Mouse (Mus musculus): ENCODE results near the gene Sh2b1.
"Not testable (repeated sequence)": the region's sequence is repeated elsewhere in the genome, so short reads cannot be mapped to it uniquely, and the experiment has no call there.

Sh2b1 gene

DNA sequence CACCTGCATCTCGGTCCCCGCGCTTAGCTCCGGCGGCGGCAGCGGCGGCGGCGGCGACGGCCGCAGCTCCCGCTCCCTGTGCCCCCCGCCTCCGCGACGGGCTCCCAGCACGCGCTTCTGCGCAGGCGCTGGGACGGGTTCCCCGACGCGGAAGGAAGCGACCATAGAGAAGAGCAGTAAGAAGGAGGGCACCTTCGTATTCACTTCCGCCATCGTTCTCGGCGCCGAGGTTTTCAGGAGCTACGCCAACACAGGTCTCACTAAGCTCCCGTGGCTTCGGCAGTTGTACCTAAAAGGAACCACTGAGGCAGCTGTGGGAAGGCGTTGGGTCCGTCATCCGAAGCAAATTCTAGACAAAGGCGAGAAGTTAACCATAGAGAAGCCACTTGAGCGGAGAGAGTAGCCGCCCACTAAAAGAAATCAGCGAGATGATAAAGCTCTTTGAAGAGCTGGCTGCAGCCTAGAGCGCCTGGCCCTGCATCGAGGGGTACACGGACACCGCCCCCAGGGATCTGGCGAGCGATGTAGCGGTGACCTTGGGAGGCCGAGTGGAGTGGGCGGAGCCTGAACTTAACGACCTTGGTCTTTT lies at the start of gene Sh2b1:
Gene Sh2b1 (minus strand): TSS at position 432 of the 589 bp plus-strand sequence.
- peak; percentile 87 to 88 for DNase-seq (ENCODE audit: low spot score in 2 of 2)

DNA sequence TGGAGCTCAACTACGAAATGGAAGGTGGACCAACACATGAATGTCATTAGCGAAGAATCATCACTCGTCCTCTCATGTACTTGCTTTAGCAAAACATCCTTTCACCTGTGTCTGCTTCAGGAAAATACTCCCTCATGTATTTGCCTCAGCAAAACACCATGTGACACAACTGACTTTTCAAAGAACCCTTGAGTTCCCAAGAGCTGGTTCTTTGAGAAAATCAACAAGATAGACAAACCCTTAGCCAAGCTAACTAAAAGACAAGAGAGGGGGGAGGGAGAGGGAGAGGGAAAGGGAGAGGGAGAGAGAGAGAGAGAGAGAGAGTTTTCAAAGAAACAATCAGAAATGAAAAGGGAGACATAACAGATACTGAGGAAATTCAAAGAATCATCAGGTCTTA lies 48.1 kb upstream of the Sh2b1 start:
- DNase-seq (ENCODE audit: low spot score in 2 of 2), result no peak

DNA sequence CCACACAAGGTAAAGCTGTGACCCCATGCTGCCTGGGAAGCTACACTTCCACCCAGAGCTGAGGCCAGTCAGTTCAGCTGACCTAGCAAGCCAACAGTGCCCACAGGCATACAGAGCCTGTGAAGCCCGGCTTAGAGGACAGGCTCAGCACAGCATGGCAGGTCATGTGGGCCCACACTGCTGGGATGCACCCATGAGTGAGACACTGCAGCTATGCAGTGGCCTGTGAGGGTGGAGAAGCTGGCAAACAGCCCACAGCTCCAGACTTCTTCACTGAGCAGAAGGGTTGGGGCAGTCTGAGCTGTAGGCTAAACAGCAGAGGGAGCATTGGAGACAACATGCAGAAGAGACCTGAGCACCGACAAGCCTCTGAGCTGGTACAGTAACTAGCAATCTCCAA lies 44.3 kb upstream of the Sh2b1 start:
- peak in 1 of 2 experiments; percentile 38 for DNase-seq (ENCODE audit: low spot score in 2 of 2)

DNA sequence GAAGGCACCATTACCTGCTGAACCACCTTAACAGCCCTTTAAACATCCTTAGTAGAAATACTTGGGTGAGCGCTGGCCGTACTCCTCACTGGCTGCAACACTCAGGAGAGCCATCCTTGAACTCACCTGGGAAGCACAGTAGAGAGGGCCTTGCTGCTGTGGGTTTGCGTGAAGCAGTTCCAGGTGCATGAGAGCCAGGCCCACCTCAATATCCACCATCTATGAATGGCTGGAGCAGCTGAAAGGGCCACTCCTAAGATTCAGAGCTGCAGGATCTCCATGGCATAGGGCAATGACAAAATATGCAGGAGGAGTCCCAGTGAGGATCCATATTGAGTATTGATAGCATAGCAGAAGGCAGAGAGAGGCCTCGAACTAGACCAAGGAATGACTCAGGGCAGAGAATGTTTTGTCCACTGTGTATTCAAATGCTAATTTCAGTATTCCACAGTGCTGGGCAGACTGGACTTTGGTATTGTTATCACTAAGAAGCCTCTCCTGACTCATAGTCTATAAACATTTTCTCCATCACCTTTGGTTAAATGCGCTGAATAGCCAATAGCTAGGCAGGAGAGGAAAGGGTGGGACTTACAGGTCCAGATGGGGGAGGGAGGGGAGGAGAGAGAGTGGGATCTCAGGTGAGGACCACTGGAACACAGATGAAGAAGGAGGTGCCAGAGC lies 43.2 kb upstream of the Sh2b1 start:
- DNase-seq (ENCODE audit: low spot score in 2 of 2), result no peak

DNA sequence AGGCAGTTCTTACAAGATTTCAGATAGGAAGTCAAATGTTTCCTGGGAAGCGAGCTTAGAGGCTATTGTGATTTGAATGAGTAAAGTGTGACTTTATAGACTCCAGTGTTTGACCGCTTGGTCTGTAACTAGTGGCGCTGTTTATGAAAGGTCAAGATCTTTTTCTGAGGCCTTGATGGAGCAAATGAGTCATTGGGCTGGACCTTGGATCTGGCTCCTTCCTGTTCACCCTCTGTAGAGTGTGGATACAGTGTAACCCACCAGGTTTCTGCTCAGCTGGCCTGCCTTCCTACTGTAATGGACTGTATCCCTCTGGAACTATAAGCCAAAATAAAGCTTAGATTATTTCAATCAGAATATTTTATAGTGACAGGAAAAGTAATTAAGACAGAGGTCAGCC lies 36.1 kb upstream of the Sh2b1 start:
- no peak for DNase-seq (ENCODE audit: low spot score in 2 of 2)

DNA sequence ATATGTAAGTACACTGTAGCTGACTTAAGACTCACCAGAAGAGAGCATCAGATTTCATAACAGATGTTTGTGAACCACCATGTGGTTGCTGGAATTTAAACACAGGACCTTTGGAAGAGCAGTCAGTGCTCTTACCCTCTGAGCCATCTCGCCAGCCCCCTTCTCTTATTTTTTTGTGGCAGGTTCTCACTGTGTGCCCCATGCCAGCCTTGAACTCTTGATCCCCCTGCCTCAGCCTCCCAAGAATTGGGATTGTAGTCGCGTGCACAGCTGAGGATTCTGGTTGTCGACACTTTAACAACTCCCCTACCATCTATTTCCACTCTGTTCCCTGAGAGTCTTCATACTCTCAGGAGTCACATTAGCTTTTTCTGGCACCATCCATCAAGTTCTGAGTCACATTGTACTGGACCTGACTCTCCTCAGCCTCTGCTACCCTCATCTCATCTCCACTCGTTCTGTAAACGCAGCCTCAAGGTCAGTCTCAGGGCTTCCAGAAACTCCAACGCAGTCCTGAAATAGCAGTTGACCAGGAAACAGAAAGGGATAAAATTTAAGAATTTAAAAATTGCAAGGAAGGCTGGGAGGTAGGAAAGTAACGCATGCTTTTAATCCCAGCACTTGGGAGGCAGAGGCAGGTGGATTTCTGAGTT lies 32.0 kb upstream of the Sh2b1 start:
- no peak for DNase-seq (ENCODE audit: low spot score in 2 of 2)

DNA sequence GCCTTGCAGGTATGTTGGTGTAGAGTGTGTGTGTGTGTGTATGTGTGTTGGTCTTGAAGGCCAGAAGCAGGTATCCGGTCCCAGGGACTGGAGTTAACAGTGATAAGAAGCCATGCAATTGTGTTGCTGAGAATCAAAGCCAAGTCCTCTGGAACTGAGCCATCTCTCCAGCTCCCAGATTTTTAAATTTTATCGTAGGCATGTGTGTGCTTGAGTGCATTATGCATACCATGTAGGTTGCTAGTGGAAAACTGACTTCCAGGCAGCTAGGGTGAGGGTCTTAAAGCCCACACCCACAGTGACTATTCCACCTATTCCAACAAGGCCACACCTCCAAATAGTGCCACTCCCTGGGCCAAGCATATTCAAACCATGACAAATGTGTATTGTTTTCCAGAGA lies 29.7 kb upstream of the Sh2b1 start:
- DNase-seq (ENCODE audit: low spot score in 2 of 2), result no peak

DNA sequence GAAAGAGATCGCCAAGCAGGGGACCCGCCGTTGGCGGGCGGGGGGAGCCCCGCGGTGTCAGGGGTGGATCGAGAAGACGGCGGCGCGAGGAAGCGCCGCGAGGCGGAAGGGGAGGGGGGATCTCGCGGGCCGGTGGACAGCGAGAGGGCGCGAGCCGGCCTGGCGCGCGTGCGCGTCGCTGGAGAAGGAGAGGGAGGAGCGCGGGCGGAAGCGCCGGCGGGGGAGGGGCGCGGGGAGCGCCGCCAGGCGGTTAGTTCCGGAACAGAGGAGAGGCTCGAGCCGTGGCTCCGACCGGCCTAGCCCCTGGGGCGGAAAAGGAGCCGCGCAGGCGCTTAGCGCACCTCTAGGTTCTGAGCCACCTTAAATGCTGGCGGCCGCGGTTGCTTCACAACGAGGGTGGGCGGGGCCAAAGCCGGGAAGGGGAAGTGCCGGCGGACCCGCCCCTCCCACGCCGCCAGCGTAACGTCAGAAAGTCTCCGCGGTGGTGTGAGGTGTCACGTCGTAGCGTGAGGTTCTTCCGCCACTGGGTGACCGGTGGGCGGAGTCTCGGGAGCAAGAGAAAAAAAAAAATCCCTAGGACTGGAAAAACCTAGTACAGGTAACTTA lies 28.2 kb upstream of the Sh2b1 start, which contains the start of gene Atxn2l:
Gene Atxn2l (minus strand): TSS at position 165 of the 606 bp plus-strand sequence.
- DNase-seq (ENCODE audit: low spot score in 2 of 2), result peak; percentile 97 to 98

DNA sequence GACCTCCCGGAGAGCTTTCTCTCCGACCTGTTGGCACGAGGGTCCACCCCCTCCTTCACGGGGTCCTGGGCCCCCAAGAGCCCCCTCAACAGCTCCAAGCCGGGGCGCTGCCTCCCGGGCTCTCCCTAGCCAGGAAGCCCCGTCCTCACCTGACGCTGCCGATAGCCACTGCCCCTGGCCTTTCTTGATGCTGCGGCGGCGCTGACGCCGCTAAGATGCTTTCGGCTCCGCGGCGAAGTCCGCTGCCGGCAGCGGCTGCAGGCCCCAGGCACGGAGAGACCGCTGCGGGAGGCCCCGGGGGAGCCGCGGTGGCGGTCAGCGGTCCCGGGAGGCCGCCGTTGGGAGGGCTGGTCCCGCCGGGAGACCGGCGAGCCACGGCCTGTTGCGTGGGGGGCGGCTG lies 27.5 kb upstream of the Sh2b1 start:
- DNase-seq (ENCODE audit: low spot score in 2 of 2), result no peak

DNA sequence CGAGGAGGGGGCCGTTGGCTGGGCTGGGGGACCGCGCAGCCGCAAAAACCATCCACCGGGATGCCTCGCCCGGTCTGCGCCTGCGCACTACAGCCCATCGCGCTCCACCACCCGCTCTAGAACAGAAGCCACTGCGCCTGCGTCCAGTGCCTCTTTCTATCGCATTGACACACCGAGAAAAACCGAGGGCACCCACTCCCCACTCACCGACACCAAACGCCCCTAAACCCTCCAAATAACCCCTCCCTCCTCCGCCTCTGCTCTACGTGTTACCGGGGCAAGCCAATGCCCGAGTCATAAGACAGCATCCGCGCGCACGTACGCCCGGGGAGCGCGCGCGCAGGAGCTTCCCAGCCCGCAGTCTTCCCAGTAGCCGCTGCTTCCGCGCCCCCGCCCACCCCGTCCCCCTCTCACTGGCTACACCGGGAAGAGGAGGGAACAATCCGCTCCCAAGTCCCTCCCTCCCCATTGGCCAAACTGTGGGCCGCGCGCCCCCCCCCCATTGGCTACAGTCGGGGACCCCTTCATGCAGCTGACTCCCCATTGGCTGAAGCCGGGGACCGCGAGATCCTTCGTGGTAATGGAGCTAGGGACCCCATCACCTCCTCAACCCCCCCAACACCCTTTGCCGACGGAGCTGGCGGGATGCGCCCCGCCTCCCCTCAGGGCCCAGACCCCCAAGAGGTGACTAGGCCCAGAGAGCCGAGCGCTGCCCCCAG lies 27.0 kb upstream of the Sh2b1 start:
- peak; percentile 93 to 96 for DNase-seq (ENCODE audit: low spot score in 2 of 2)

DNA sequence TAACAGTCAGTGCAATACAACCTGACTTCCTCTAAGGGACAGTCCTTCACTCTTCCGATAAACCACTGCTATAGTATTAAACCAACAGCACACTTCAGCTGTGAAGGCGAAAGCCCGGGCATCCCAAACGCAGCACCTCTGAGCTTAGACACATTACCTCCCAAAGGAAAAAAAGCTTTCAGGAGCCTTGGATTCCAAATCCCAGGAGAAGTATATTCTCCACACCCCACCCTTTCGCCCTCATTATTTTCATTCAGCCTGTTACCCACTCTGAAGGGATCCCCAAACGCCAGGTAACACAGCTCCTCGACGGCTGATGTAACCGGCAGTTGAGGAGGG lies 26.4 kb upstream of the Sh2b1 start:
- DNase-seq (ENCODE audit: low spot score in 2 of 2), result no peak

DNA sequence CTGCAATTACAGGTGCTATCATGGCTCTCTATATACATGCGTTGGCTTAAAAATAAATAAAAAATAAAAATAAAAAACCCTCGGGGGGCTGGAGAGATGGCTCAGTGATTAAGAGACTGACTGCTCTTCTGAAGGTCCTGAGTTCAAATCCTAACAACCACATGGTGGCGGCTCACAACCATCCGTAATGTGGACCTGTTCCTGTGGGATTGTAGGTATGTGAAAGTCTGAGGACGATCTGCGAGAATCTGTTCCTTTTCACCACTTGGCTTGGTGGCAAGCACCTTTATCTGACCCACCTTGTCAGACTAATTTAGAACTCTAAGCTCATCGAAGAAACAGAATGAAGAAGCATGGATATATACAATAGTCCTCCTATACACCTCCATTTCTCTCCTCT lies 24.2 kb upstream of the Sh2b1 start:
- DNase-seq (ENCODE audit: low spot score in 2 of 2), result no peak

DNA sequence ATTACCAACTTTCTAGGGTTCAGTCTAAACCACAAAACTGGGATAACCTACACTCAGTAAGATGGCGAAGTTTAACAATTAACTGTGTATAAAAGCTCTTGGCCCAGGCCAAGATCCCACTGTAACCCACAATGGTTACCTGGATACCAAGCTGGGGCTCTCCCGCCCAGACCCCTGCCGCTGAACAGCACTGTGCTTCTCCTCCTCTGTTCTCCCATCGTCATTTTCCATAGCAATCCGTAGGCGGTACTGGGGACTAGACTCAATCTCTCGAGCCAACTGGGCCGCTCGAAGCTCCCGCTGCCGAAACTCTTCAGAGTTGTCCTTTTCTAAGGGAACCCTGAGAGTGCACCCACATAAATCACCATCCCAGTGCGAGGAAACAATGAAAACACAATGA lies 22.7 kb upstream of the Sh2b1 start:
- no peak for DNase-seq (ENCODE audit: low spot score in 2 of 2)

DNA sequence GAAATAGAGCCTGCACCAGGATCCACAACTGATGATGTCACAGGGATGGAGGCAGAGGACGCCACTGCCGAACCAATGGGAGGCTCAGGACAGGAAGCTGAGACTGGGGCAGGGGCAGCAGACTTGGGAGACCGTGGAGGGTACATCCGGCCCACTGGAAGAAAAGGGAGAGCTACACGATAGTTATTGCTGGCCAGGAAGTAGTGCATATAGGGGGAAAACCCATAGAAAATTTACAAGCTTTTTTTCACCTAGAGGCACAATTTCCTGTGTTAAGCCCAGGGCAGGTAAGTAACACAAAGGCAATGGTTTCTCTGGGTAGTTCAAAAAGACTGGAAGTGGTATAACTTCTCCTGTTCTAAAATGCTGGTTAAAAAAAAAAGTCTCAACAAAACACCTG lies 21.3 kb upstream of the Sh2b1 start:
- no peak for DNase-seq (ENCODE audit: low spot score in 2 of 2)

DNA sequence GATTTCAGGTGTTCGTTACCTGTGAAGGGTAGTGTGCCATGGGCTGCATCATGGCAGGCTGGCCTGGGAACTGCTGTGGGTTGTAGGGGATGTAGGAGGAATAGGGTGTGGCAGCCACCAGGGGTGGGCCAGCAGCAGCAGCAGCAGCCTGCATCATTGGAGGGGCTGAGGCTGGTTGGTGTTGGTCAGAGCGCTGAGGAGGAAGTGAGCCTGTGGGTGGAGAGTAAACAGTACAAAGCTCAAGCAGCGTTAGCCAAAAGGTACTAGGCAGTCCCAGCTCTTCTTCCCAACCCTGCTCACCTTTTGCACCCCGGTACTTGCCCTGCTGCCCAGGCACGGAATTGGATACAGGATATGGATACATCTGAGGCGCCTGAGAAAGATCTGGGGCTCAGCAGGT lies 18.9 kb upstream of the Sh2b1 start:
- DNase-seq (ENCODE audit: low spot score in 2 of 2), result no peak

DNA sequence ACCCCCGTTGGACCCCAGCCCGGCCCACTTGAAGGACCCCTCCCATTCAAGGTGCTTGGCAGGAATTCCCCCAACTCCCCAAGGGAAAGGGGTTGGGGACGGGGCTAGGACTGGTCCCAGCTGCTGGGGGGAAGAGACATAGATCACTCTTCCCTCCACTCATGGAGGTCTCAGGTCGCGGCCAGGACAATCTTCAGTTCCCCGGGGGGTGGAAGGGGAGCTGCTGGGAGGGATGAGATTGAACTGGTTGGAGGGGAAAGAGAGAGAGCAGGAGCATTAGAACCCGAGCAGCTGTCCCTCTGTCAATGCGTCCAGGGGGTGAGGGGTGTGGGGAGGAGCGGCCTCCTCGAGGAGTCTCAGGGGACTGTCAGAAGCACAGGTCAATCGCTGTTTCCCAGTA lies 16.7 kb upstream of the Sh2b1 start:
- DNase-seq (ENCODE audit: low spot score in 2 of 2), result no peak

DNA sequence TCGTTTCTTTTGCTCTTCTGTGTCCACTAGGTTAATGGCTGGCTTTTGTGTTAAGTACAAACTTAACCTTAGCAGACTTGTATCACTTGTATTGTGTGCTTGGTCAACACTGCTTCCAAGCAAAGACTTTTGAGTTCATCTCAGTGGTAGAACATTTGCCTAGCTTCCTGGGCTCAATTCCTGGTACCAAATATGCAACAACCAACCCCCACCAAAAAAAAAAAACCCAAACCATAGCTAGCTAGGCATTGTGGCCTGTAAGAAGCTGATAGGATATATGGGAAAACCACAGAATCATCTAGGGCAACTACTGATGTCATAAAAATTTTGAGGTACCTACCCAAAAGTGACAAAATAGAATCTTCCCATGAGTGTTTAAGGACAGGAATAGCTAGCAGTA lies 15.8 kb upstream of the Sh2b1 start:
- no peak for DNase-seq (ENCODE audit: low spot score in 2 of 2)

DNA sequence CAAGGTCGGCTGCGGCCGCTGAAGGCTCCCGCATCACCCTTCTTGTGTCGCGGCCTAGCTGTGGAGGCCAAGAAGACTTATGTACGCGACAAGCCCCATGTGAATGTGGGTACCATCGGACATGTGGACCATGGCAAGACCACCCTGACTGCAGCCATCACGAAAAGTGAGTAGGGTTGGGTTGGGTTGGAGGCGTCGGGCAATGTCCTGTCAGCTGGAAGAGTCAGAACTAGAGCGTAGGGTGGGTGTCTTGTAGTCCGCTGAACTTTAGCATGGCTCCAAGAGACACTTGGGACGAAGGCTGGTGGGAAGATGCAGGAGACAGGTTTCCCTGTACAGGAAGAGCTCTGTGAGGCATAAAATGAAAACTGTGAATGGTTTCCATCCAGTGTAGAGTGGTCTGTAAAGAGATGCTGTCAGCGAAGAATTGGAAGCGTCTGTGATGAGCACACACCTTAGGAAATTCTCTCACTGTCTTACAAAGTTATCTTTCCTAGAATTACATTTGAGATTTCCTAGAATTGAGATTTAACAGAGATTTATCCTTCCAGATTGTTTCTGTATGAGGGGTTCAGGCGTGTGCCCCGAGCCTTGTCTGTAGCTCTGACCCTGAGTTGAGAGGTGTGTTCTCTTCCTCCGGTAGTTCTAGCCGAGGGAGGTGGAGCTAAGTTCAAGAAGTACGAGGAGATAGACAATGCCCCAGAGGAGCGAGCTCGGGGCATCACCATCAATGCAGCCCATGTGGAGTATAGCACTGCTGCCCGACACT lies 12.6 kb upstream of the Sh2b1 start:
- not testable (repeated sequence) for DNase-seq (ENCODE audit: low spot score in 2 of 2)

DNA sequence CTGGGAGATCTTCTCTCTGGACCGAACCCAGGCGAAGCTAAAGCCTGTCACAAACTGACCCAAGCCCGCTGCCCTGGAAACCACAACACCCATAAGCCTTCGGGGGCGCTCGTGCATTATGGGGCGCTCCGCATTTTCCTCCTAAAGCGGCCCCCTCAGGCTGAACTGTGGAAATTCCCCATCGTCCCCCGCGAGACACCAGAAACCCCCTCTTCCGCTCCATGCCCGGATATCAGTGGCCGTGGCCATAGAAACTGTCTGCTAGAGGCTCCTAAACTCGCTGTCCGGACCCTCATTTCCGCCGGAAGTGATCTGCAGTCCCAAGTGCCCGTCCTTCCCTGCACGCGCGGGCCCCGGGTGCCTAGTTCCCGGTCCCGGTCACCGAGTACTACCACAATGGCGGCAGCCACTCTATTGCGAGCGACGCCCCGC lies 11.8 kb upstream of the Sh2b1 start, which contains the start of gene Tufm:
Gene Tufm (plus strand): TSS at position 310 of the 432 bp plus-strand sequence.
- DNase-seq (ENCODE audit: low spot score in 2 of 2), result peak; percentile 95 to 96

DNA sequence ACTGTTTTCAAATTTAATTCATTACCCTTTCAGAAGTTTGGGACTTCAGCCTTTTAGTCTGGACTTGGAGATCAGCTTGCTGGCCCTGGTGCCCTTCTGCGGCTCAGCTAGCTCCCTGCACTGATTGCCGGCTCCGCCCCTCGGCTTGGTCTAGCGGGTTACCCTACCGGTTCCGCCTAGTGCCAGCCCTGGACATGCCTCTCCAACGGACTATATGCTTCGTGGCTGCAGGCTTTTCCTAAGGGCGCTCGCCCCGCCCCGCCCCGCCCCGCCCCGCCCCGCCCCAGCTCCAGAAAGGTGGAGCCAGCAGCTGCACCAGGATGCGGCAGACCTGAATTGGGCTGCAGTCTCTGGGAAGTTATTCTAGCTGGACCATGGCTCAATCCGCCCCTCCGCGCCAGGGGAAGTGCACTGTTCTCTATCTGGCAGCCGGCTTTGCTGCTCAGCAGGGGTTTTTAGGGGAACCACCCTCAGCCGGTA lies 7.2 kb upstream of the Sh2b1 start:
- DNase-seq (ENCODE audit: low spot score in 2 of 2), result peak in 1 of 2 experiments; percentile 63

DNA sequence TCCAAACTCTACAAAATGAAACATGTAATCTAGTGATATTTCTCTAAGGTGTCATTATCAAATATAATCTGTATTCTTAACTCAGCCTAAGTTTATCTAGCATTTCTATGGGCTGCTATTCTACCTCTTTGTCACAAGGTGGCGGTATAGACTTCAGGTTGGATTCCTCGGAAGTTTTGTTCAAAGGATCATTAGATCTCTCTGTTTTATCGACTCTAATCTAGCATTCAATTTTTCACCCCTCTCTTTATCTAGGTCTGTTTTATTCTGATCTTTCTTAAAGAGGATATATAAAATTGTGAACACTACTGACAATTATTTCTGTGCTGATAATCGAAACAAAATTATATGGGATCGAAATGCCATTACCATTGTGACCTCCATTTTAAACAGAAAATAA lies 6.5 kb upstream of the Sh2b1 start:
- DNase-seq (ENCODE audit: low spot score in 2 of 2), result no peak
